Mouse (Mus musculus): ENCODE measurements around the gene Usp51.
"Not testable (repeated sequence)": the region's sequence is repeated elsewhere in the genome, so short reads cannot be mapped to it uniquely, and the experiment has no call there.

The Usp51 gene

GRCm38 (mm10) chrX:153006387-153006841 is at the start of gene Usp51:
Gene Usp51, plus strand, starts transcription at chrX:153006469.
- DNase-seq: peak; percentile 5 to 29

GRCm38 (mm10) chrX:152969606-152970005 is 36.7 kb upstream of the Usp51 start:
- no peak for DNase-seq

DNA sequence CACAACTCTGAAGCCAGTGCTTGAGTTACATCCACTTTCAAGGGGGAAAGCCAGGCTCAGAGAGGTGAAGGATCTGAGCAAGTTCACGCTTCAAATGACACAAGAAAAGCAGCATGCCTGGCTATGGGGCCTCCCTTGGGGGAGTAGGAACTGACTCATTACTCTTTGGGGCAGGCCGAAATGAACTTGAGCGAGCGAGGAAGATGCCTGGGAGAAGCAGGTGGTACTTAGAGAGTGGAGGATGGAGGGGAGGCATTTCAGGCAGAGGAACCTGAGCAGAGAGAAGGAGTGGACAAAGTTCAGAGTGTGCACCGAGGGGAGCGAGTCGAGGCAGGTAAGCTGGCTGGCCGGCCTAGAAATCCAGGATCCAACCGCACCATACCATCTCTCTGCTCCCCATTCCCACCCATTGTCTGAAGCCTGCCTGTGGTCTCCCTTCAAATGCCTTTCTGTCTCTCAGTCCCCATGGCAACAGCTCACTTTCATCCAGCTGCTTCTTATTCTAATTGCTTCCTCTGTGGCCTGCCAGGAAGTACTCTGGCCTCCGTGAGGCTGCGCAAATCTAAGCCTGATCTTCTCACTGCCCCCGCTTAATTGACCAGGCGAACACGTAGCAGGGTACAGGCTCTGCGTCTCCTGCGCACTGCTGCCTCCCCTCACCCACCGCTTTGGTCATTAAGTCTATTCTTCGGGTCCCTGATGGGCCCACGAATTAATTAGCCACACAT is 32.6 kb upstream of the Usp51 start:
- DNase-seq: not testable (repeated sequence)

- peak in 1 of 2 experiments; percentile 3 for DNase-seq
These were observed 32.0 kb upstream of the Usp51 start for GRCm38 (mm10) chrX:152974204-152974661.

GRCm38 (mm10) chrX:152976538-152976937 is 29.7 kb upstream of the Usp51 start:
- DNase-seq: no peak

DNA sequence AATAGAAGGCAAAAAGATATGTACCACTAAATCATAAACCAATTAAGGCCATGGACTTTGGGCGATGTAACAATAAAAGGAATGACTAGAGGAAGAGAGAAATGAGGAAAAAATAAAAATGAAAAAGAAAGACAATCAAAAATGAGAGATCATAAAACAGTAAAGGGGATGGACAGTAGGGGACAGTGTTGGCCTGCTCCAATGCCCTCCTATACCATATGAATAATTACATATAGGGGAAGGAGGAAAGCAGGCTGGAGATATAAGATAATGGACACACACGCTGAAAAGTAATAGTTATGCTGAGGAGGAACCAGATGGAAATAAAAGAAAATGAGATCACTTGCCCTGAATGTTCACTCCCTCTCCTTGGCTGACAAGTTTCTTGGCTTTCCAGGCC is 21.3 kb upstream of the Usp51 start:
- no peak for DNase-seq

GRCm38 (mm10) chrX:152989852-152990251 is 16.4 kb upstream of the Usp51 start:
- DNase-seq: not testable (repeated sequence)

DNA sequence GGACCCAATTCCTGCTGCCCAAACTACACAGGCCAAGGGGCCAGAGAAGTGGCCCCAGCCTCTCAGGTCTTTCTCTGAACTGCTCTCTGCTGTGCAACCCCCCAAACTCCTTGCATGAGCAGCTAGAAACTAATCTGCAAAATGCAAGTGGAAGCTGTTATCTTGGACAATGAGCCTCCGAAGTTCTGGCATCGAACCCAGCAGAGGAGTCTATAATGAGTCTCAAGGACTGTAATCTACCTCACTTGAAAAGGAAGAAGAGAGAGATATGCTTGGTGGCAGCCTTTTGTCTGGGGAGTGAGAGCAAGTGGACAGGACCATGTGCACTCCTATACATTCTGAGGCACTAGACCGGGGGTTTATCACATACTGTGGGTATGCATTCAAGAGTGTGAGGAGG is 10.2 kb upstream of the Usp51 start:
- DNase-seq: not testable (repeated sequence)

GRCm38 (mm10) chrX:153007021-153007684 is 884 bp downstream of the Usp51 start:
- DNase-seq: peak; percentile 9 to 41

- no peak for DNase-seq
These were observed 1.4 kb downstream of the Usp51 start for GRCm38 (mm10) chrX:153007685-153008047.

DNA sequence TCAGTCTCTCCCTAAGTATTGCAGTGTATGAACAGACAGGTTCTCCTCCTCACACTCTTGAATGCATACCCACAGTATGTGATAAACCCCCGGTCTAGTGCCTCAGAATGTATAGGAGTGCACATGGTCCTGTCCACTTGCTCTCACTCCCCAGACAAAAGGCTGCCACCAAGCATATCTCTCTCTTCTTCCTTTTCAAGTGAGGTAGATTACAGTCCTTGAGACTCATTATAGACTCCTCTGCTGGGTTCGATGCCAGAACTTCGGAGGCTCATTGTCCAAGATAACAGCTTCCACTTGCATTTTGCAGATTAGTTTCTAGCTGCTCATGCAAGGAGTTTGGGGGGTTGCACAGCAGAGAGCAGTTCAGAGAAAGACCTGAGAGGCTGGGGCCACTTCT is 19.0 kb downstream of the Usp51 start:
- not testable (repeated sequence) for DNase-seq

DNA sequence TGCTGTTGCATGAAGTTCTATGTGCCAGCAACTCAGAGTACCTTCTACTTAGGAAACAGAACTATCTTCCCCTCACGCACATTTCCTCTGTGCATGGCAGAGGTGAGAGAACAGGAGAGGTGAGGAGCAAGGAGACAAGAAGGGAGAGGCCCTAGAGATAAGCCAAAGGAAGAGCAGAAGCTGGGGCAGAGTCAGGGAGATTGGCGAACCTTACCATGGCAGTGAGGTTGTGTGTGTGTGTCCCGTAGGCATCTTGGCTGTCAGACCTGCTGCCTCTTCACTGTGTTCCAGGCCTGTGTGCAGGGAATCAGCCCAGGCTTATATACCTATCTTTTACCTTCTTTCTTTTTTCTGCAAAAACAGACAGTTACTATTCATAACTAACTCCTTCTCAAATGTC is 19.4 kb downstream of the Usp51 start:
- DNase-seq: not testable (repeated sequence)

GRCm38 (mm10) chrX:153031547-153031946 is 25.3 kb downstream of the Usp51 start:
- not testable (repeated sequence) for DNase-seq

GRCm38 (mm10) chrX:153037087-153037971 is 31.1 kb downstream of the Usp51 start, which contains the start of gene Mageh1:
Gene Mageh1, minus strand, starts transcription at chrX:153037575.
- peak; percentile 73 to 74 for DNase-seq

- DNase-seq: not testable (repeated sequence)
These were observed 31.9 kb downstream of the Usp51 start for GRCm38 (mm10) chrX:153037972-153038744.
